Mouse (Mus musculus) lung, adult 2 months (tissue): ENCODE measurements around the gene Vmn1r7. TPM values are rescaled to one million over a fixed set of nuclear protein-coding genes. Genes with fewer than 3 reads are reported as not detected.
"Not testable (repeated sequence)": the region's sequence is repeated elsewhere in the genome, so short reads cannot be mapped to it uniquely, and the experiment has no call there.

Experiments used
- DNase-seq: peaks from one replicate; pipeline ENCODE4 v3.0.0; 2022
- H3K4me1 ChIP-seq: fragments of 200-500 bp; 2 replicates; pipeline ENCODE4 v1.6.1; 2011; ENCODE audit warnings: low read length; ENCODE audit not compliant: control insufficient read depth, insufficient read depth
- H3K4me3 ChIP-seq: fragments of 200-500 bp; replicated peaks from 2 replicates; pipeline ENCODE3; 2011; ENCODE audit warnings: low read depth, mild to moderate bottlenecking, control low read depth, low read length; ENCODE audit errors: extremely low read depth
- CTCF ChIP-seq: fragments of 200-500 bp; IDR thresholded peaks from 2 replicates; pipeline ENCODE4 v1.5.1; 2011; ENCODE audit warnings: mild to moderate bottlenecking, low read length, control low read depth; ENCODE audit not compliant: insufficient read depth
- POLR2A ChIP-seq: fragments of 200-500 bp; IDR thresholded peaks from 2 replicates; pipeline ENCODE4 v1.6.1; 2011; ENCODE audit warnings: low read depth, mild to moderate bottlenecking, control low read depth, low read length, borderline replicate concordance; ENCODE audit errors: extremely low read depth
- WGBS: fragments of 180-500 bp; shearing (Covaris S2); methylation state at CpG from one replicate; pipeline ENCODE4 v1.1.7; 2018; 5-methylcytosine and 5-hydroxymethylcytosine counted together
- polyA plus RNA-seq: library from polyadenylated mRNA; depleted of rRNA; stranded (reverse); fragments of >200 nt; gene quantifications from 2 replicates; pipeline ENCODE4 v1.2.3, GENCODE M21; 2012; rRNA removed

Gene Vmn1r7
- not detected in 2 replicates for polyA plus RNA-seq

GRCm38 (mm10) chr6:57025224-57025623 is at the start of gene Vmn1r7:
Vmn1r7 (minus strand) TSS chr6:57025324.
- 80% methylated on average over 2 of the region's 2 CpGs for WGBS
- not testable (repeated sequence) for DNase-seq

GRCm38 (mm10) chr6:57066487-57066886 is 41.4 kb upstream of the Vmn1r7 start, which contains the start of gene Vmn1r9:
Vmn1r9 (plus strand) TSS chr6:57066787.
- 74% methylated on average over 2 of the region's 2 CpGs for WGBS
- TF ChIP-seq POLR2A, result no peak
- no peak for TF ChIP-seq CTCF
- DNase-seq, result no peak
- H3K4me3 ChIP-seq, result no peak within 1 kb of the TSS
- H3K4me1 ChIP-seq, result no peaks in the 10 kb centered on the region

More at GRCm38 (mm10) chr6:57025224-57025623, at the start of gene Vmn1r7:
- not testable (repeated sequence) for H3K4me3 ChIP-seq, H3K4me1 ChIP-seq

- DNase-seq, result no peak
- TF ChIP-seq POLR2A, result no peak
- TF ChIP-seq CTCF, result no peak
- Histone ChIP-seq H3K4me3 (no peak overlapping the region), H3K4me1 (no peaks in the 10 kb centered on the region)
Observed at GRCm38 (mm10) chr6:57063730-57064129, 38.6 kb upstream of the Vmn1r7 start.

- WGBS, result 76% methylated on average over 2 of the region's 2 CpGs
- no peak for TF ChIP-seq CTCF
- TF ChIP-seq POLR2A, result no peak
- DNase-seq, result no peak
- Histone ChIP-seq H3K4me3 (no peak overlapping the region), H3K4me1 (no peaks in the 10 kb centered on the region)
Observed at GRCm38 (mm10) chr6:57034674-57035073, 9.6 kb upstream of the Vmn1r7 start.

- TF ChIP-seq POLR2A, result no peak
- no peak for TF ChIP-seq CTCF
- Histone ChIP-seq H3K4me3 (no peak within 1 kb of the TSS), H3K4me1 (no peaks in the 10 kb centered on the region)
- no peak for DNase-seq
Observed at GRCm38 (mm10) chr6:57031984-57032383, 6.9 kb upstream of the Vmn1r7 start, which contains the start of gene Vmn1r8. Vmn1r8 (plus strand) TSS chr6:57032284.

- no peaks in the 10 kb centered on the region for H3K4me1 ChIP-seq
- no peak for TF ChIP-seq POLR2A
- no peak for TF ChIP-seq CTCF
- no peak for DNase-seq
- 78% methylated on average over 2 of the region's 2 CpGs for WGBS
- no peak within 1 kb of the TSS for H3K4me3 ChIP-seq
Observed at GRCm38 (mm10) chr6:56996943-56997342, 28.2 kb downstream of the Vmn1r7 start, which contains the start of gene Vmn1r6. Vmn1r6 (plus strand) TSS chr6:56997243.

Other genes starting within 250 kb of the Vmn1r7 start
- gene Kbtbd2, start 227.5 kb downstream of the Vmn1r7 start, polyA plus RNA-seq, result 10.0 and 14.0 TPM in 2 replicates
- gene Fkbp9, start 193.3 kb downstream of the Vmn1r7 start, polyA plus RNA-seq, result 71.5 and 91.9 TPM in 2 replicates
- gene Nt5c3, start 101.4 kb downstream of the Vmn1r7 start, polyA plus RNA-seq, result 5.2 and 6.0 TPM in 2 replicates
- 0.05 and 0.08 TPM in 2 replicates for gene Vmn1r4, start 101.3 kb downstream of the Vmn1r7 start, polyA plus RNA-seq
- gene Vmn1r5, start 55.1 kb downstream of the Vmn1r7 start, polyA plus RNA-seq, result not detected in 2 replicates
- not detected in 2 replicates for gene Vmn1r6, start 28.1 kb downstream of the Vmn1r7 start, polyA plus RNA-seq
- not detected in 2 replicates for gene Vmn1r8, start 7.0 kb upstream of the Vmn1r7 start, polyA plus RNA-seq
- not detected in 2 replicates for gene Vmn1r9, start 41.5 kb upstream of the Vmn1r7 start, polyA plus RNA-seq
- not detected in 2 replicates for gene Vmn1r10, start 84.1 kb upstream of the Vmn1r7 start, polyA plus RNA-seq
- not detected in 2 replicates for gene Vmn1r11, start 108.1 kb upstream of the Vmn1r7 start, polyA plus RNA-seq
- gene Vmn1r12, start 131.6 kb upstream of the Vmn1r7 start, polyA plus RNA-seq, result not detected in 2 replicates
- gene Vmn1r13, start 178.0 kb upstream of the Vmn1r7 start, polyA plus RNA-seq, result not detected in 2 replicates
- not detected in 2 replicates for gene Vmn1r14, start 206.4 kb upstream of the Vmn1r7 start, polyA plus RNA-seq
- gene Vmn1r15, start 232.6 kb upstream of the Vmn1r7 start, polyA plus RNA-seq, result not detected in 2 replicates